Mouse (Mus musculus): ENCODE measurements around the gene Naa80.

GRCm38 (mm10) chr9:107625351-107626128 is 46.9 kb downstream of the Naa80 start:
- no peak for TF ChIP-seq POLR2A (IDR thresholded peaks at IDR 0.05; ENCODE audit: low read depth, low read length)
- TF ChIP-seq CTCF (IDR thresholded peaks at IDR 0.05; ENCODE audit: extremely low read depth, insufficient read depth, insufficient read length, insufficient replicate concordance) = no peak
